Mouse (Mus musculus) intestine, embryonic 14.5 days (tissue): ENCODE data around the gene C130073F10Rik. TPM values are rescaled to one million over a fixed set of nuclear protein-coding genes. Genes with fewer than 3 reads are reported as not detected.
"Not testable (repeated sequence)": the region's sequence is repeated elsewhere in the genome, so short reads cannot be mapped to it uniquely, and the experiment has no call there.

ENCODE experiments used
- ATAC-seq: fragments of 200-750 bp; cut with Nextera tagmentation; replicated peaks from 2 replicates; pipeline ENCODE4 v1.8.0; 2017; ENCODE audit warnings: low read depth, moderate number of reproducible peaks, moderate TSS enrichment, moderate library complexity; ENCODE audit not compliant: low FRiP score, low TSS enrichment
- DNase-seq: peaks from one replicate; pipeline ENCODE4 v3.0.0-alpha.2; 2018; ENCODE audit warnings: low spot score
- H3K27ac ChIP-seq: fragments of 300-500 bp; sonication (generic); 2 replicates; pipeline ENCODE4 v1.5.1; 2014; ENCODE audit warnings: low read depth, mild to moderate bottlenecking, control low read depth
- H3K27me3 ChIP-seq: fragments of 300-500 bp; sonication (generic); replicated peaks from 2 replicates; pipeline ENCODE4 v1.6.1; 2014; ENCODE audit warnings: low read length, control low read depth; ENCODE audit not compliant: control insufficient read depth, insufficient read depth
- H3K36me3 ChIP-seq: fragments of 300-500 bp; sonication (generic); 2 replicates; pipeline ENCODE4 v1.6.1; 2014; ENCODE audit warnings: low read length, control low read depth; ENCODE audit not compliant: control insufficient read depth, insufficient read depth
- H3K4me1 ChIP-seq: fragments of 300-500 bp; sonication (generic); replicated peaks from 2 replicates; pipeline ENCODE4 v1.6.1; 2014; ENCODE audit warnings: low read length, control low read depth, mixed read lengths; ENCODE audit not compliant: control insufficient read depth, insufficient read depth
- H3K4me2 ChIP-seq: fragments of 300-500 bp; sonication (generic); 2 replicates; pipeline ENCODE4 v1.6.1; 2014; ENCODE audit warnings: low read length
- H3K4me3 ChIP-seq: fragments of 300-500 bp; sonication (generic); 2 replicates; pipeline ENCODE4 v1.5.1; 2014; ENCODE audit warnings: low read depth, low read length, control low read depth, mixed read lengths
- H3K9ac ChIP-seq: fragments of 300-500 bp; sonication (generic); 2 replicates; pipeline ENCODE4 v1.6.1; 2014; ENCODE audit warnings: mild to moderate bottlenecking, low read length
- H3K9me3 ChIP-seq: fragments of 300-500 bp; sonication (generic); 2 replicates; pipeline ENCODE4 v1.6.1; 2016; ENCODE audit warnings: low read length, control low read depth; ENCODE audit not compliant: control insufficient read depth
- WGBS: fragments of 180-500 bp; shearing (Covaris S2); extraction: QIAGEN DNeasy Blood & Tissue Kit; methylation state at CpG from one replicate; pipeline ENCODE4 v1.1.7; 2014; 5-methylcytosine and 5-hydroxymethylcytosine counted together
- polyA plus RNA-seq: library from polyadenylated mRNA; unstranded; fragments of >200 nt; fragmentation: Nextera tagmentation; extraction: Ambion mirVana; gene quantifications from 2 replicates; pipeline ENCODE4 v1.2.1, GENCODE M21; 2014

The C130073F10Rik gene
- polyA plus RNA-seq, 1 experiment from 2014 or later, result not detected

- 64% methylated on average over 2 of the region's 2 CpGs for WGBS
- H3K4me2 ChIP-seq, result no peak overlapping the region
- ATAC-seq (no peak), DNase-seq (no peak)
- H3K4me3 ChIP-seq, result no peak overlapping the region
- H3K4me1 ChIP-seq, result no peaks in the 10 kb centered on the region
- H3K9me3 ChIP-seq, result peaks cover 14% of the 10 kb centered on the region
- no peaks in the 10 kb centered on the region for H3K27me3 ChIP-seq
- no peak overlapping the region for H3K9ac ChIP-seq
- no peaks in the 10 kb centered on the region for H3K36me3 ChIP-seq
- no peak overlapping the region for H3K27ac ChIP-seq
Observed at GRCm38 (mm10) chr4:101850908-101851307, 42.7 kb downstream of the C130073F10Rik start.

- 95% methylated on average over 3 of the region's 4 CpGs for WGBS
Observed at GRCm38 (mm10) chr4:101843923-101844322, 49.7 kb downstream of the C130073F10Rik start, which contains the start of gene B020004J07Rik. Gene B020004J07Rik, minus strand, starts transcription at chr4:101844023.

More at GRCm38 (mm10) chr4:101843923-101844322, 49.7 kb downstream of the C130073F10Rik start, which contains the start of gene B020004J07Rik:
- H3K4me1 ChIP-seq, H3K9me3 ChIP-seq, H3K9ac ChIP-seq, H3K27me3 ChIP-seq, H3K36me3 ChIP-seq, ATAC-seq, H3K4me2 ChIP-seq, DNase-seq, H3K4me3 ChIP-seq, H3K27ac ChIP-seq: not testable (repeated sequence)

Other genes starting within 250 kb of the C130073F10Rik start
- 75.7 and 81.4 TPM in 2 replicates for gene Leprot, start 246.1 kb downstream of the C130073F10Rik start, polyA plus RNA-seq
- 0.70 and 0.76 TPM in 2 replicates for gene Lepr, start 176.4 kb downstream of the C130073F10Rik start, polyA plus RNA-seq
- not detected in 2 replicates for gene B020004J07Rik, start 49.8 kb downstream of the C130073F10Rik start, polyA plus RNA-seq
- gene Gm12800, start 15.3 kb upstream of the C130073F10Rik start, polyA plus RNA-seq, result not detected in 2 replicates
- gene Gm12794, start 46.6 kb upstream of the C130073F10Rik start, polyA plus RNA-seq, result not detected in 2 replicates
- gene Gm12790, start 87.3 kb upstream of the C130073F10Rik start, polyA plus RNA-seq, result not detected in 2 replicates
- gene Gm12789, start 92.8 kb upstream of the C130073F10Rik start, polyA plus RNA-seq, result not detected in 2 replicates
- 14.6 and 19.8 TPM in 2 replicates for gene Pde4b, start 193.8 kb upstream of the C130073F10Rik start, polyA plus RNA-seq